Mouse (Mus musculus) limb, embryonic 12.5 days (tissue): ENCODE measurements around the gene Pycard. TPM values are rescaled to one million over a fixed set of nuclear protein-coding genes. Genes with fewer than 3 reads are reported as not detected.
"Not testable (repeated sequence)": the region's sequence is repeated elsewhere in the genome, so short reads cannot be mapped to it uniquely, and the experiment has no call there.

Source experiments
- ATAC-seq: fragments of 200-750 bp; cut with Nextera tagmentation; 2 replicates; pipeline ENCODE4 v1.8.0; 2017; ENCODE audit warnings: low read depth, moderate TSS enrichment; ENCODE audit not compliant: insufficient number of reproducible peaks, insufficient read depth, low FRiP score, low TSS enrichment
- H3K27ac ChIP-seq: fragments of 300-500 bp; sonication (generic); 2 replicates; pipeline ENCODE4 v1.5.1; 2016; ENCODE audit warnings: mild to moderate bottlenecking, moderate library complexity
- H3K27me3 ChIP-seq: fragments of 300-500 bp; sonication (generic); 2 replicates; pipeline ENCODE4 v1.6.1; 2016; ENCODE audit warnings: mild to moderate bottlenecking, moderate library complexity
- H3K36me3 ChIP-seq: fragments of 300-500 bp; sonication (generic); 2 replicates; pipeline ENCODE4 v1.6.1; 2016; ENCODE audit warnings: mild to moderate bottlenecking, moderate library complexity
- H3K4me1 ChIP-seq: fragments of 300-500 bp; sonication (generic); replicated peaks from 2 replicates; pipeline ENCODE4 v1.6.1; 2016
- H3K4me2 ChIP-seq: fragments of 300-500 bp; sonication (generic); 2 replicates; pipeline ENCODE4 v1.6.1; 2016; ENCODE audit warnings: mild to moderate bottlenecking, moderate library complexity
- H3K4me3 ChIP-seq: fragments of 300-500 bp; sonication (generic); replicated peaks from 2 replicates; pipeline ENCODE4 v1.5.1; 2016; ENCODE audit warnings: mild to moderate bottlenecking
- H3K9ac ChIP-seq: fragments of 300-500 bp; sonication (generic); replicated peaks from 2 replicates; pipeline ENCODE4 v1.6.1; 2016; ENCODE audit warnings: mild to moderate bottlenecking, moderate library complexity
- H3K9me3 ChIP-seq: fragments of 300-500 bp; sonication (generic); 2 replicates; pipeline ENCODE4 v1.6.1; 2016; ENCODE audit warnings: mild to moderate bottlenecking, moderate library complexity
- WGBS: fragments of 180-500 bp; shearing (Covaris S2); methylation state at CpG from one replicate; pipeline ENCODE4 v1.1.7; 2016; 5-methylcytosine and 5-hydroxymethylcytosine counted together
- polyA plus RNA-seq: library from polyadenylated mRNA; unstranded; fragments of >200 nt; fragmentation: Nextera tagmentation; extraction: Ambion mirVana; gene quantifications from 2 replicates; pipeline ENCODE4 v1.2.1, GENCODE M21; 2016

Gene Pycard
- polyA plus RNA-seq, 1 experiment from 2014 or later = 10.5 TPM

- Histone ChIP-seq H3K27ac (no peak overlapping the region), H3K4me1 (no peaks in the 10 kb centered on the region), H3K36me3 (no peaks in the 10 kb centered on the region), H3K4me3 (no peak overlapping the region), H3K4me2 (no peak overlapping the region), H3K27me3 (no peaks in the 10 kb centered on the region), H3K9ac (no peak overlapping the region), H3K9me3 (0 out of 2 replicates have a peak, but pooled peaks cover 5% of the 10 kb centered on the region)
- no peak for ATAC-seq
- WGBS = 88% methylated on average over 2 of the region's 2 CpGs
Measured at GRCm38 (mm10) chr7:128019187-128019586, 25.5 kb upstream of the Pycard start.

- Histone ChIP-seq H3K36me3 (no peaks in the 10 kb centered on the region), H3K27me3 (no peaks in the 10 kb centered on the region), H3K4me2 (no peak overlapping the region), H3K27ac (no peak overlapping the region), H3K4me3 (no peak overlapping the region), H3K9ac (no peak overlapping the region), H3K4me1 (no peaks in the 10 kb centered on the region), H3K9me3 (0 out of 2 replicates have a peak, but pooled peaks cover 5% of the 10 kb centered on the region)
- ATAC-seq = no peak
- 86% methylated on average over 3 of the region's 3 CpGs for WGBS
Measured at GRCm38 (mm10) chr7:128018275-128018674, 24.6 kb upstream of the Pycard start.

GRCm38 (mm10) chr7:128016650-128017049 is 23.0 kb upstream of the Pycard start:
- Histone ChIP-seq H3K4me1 (no peaks in the 10 kb centered on the region), H3K4me2 (no peak overlapping the region), H3K4me3 (no peak overlapping the region), H3K36me3 (no peaks in the 10 kb centered on the region), H3K27ac (no peak overlapping the region), H3K9ac (no peak overlapping the region), H3K27me3 (no peaks in the 10 kb centered on the region), H3K9me3 (0 out of 2 replicates have a peak, but pooled peaks cover 5% of the 10 kb centered on the region)
- ATAC-seq = no peak
- WGBS = 82% methylated on average over 6 of the region's 6 CpGs

DNA sequence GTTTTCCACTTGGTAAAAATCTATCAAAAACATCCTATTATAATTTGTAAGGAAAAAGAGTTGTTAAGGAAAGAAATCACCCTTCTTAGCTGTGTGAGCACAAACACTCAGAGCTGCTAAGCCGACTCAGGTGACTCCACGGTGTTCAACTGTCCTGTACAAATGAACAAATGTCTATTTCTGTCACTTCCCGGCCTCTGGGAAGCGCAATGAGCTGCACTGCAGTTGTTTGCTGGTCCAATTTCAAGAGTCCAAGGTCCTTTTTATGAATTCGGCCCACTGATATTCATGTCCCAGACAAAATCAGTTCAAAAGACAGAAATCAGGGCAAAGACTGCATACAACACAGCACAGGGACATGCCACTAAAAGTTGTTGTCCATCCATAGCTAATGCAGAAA is 22.5 kb upstream of the Pycard start:
- not testable (repeated sequence) for H3K9me3 ChIP-seq, H3K27ac ChIP-seq, H3K36me3 ChIP-seq, H3K4me3 ChIP-seq, H3K4me2 ChIP-seq, H3K9ac ChIP-seq, H3K27me3 ChIP-seq, ATAC-seq, H3K4me1 ChIP-seq
- 83% methylated on average over 5 of the region's 5 CpGs for WGBS

GRCm38 (mm10) chr7:128013116-128013515 is 19.4 kb upstream of the Pycard start:
- H3K27ac ChIP-seq = no peak overlapping the region
- no peak for ATAC-seq
- peaks cover 19% of the 10 kb centered on the region for H3K27me3 ChIP-seq
- H3K9me3 ChIP-seq = 0 out of 2 replicates have a peak, but pooled peaks cover 3% of the 10 kb centered on the region
- H3K36me3 ChIP-seq = no peaks in the 10 kb centered on the region
- H3K4me1 ChIP-seq = no peaks in the 10 kb centered on the region
- WGBS = 94% methylated on average over 13 of the region's 13 CpGs
- H3K4me2 ChIP-seq = no peak overlapping the region
- no peak overlapping the region for H3K4me3 ChIP-seq
- no peak overlapping the region for H3K9ac ChIP-seq

DNA sequence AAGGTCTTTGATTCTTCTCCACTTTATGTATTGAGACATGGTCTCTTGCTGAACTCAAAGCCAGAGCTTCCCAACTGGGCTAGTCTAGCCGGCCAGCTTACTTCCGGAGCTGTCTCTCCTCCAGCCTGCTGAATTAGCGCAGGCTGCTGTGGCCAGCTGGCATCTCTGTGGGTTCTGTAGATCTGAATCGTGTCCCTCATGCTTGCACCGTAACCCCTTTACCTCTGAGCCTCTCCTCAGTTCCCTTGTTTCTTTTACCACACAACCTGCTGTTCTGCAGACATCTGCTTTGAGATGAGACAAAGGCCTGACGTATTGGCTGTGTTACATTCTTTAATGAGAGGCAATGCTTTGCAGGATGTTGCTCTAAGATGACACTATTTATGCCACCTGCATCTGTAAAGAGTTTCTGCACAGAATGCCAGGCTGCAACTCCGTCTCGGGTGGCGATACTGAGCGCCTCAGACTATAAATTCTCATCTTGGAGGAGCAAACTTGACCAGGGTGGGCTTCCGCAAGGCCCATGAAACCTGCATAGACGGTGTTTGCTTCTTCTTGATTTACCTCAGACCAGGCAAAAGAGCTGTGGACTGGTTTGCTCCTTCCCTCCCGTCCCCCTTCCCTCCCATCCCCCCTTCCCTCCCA is 18.6 kb upstream of the Pycard start:
- H3K4me3 ChIP-seq = no peak overlapping the region
- H3K27me3 ChIP-seq = peaks cover 22% of the 10 kb centered on the region
- no peaks in the 10 kb centered on the region for H3K36me3 ChIP-seq
- no peak overlapping the region for H3K9ac ChIP-seq
- no peak for ATAC-seq
- H3K4me1 ChIP-seq = no peaks in the 10 kb centered on the region
- no peaks in the 10 kb centered on the region for H3K9me3 ChIP-seq
- 73% methylated on average over 13 of the region's 13 CpGs for WGBS
- H3K4me2 ChIP-seq = no peak overlapping the region
- no peak overlapping the region for H3K27ac ChIP-seq

- Histone ChIP-seq H3K27ac (no peak overlapping the region), H3K4me2 (peak overlapping the region; percentile 40), H3K9me3 (no peaks in the 10 kb centered on the region), H3K36me3 (no peaks in the 10 kb centered on the region), H3K4me1 (peaks cover 5% of the 10 kb centered on the region), H3K4me3 (0 out of 2 replicates have a peak overlapping the region, but pooled peaks have one; percentile 7), H3K9ac (no peak overlapping the region), H3K27me3 (peaks cover 22% of the 10 kb centered on the region)
- no peak for ATAC-seq
- 43% methylated on average over 40 of the region's 40 CpGs for WGBS
Measured at GRCm38 (mm10) chr7:128009715-128010340, 16.2 kb upstream of the Pycard start.

DNA sequence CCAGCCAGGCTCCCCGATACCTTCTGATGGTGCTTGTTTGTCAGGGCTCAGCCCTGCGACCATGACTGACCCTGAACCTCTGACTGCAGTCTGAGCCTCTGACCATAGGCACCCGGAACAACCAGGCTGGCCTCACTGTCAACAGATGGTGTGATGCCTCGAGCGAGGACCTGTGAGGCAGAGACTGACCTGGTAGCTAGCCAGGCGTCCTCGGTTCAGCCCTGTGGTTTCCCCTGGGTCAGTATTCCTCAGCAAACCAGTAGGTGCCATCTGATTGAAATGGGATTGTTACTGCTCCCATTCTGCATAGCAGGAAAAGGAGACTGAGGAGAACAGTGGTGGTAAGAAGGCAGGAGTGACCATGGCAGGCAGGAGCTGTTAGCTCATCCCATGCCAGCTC is 12.5 kb upstream of the Pycard start:
- Histone ChIP-seq H3K27me3 (peaks cover 30% of the 10 kb centered on the region), H3K27ac (no peak overlapping the region), H3K4me3 (no peak overlapping the region), H3K36me3 (no peaks in the 10 kb centered on the region), H3K4me1 (peaks cover 16% of the 10 kb centered on the region), H3K9ac (no peak overlapping the region), H3K9me3 (no peaks in the 10 kb centered on the region), H3K4me2 (no peak overlapping the region)
- 78% methylated on average over 7 of the region's 7 CpGs for WGBS
- no peak for ATAC-seq

- H3K27ac ChIP-seq = peak overlapping the region; percentile 59
Measured at GRCm38 (mm10) chr7:128004487-128005362, 11.1 kb upstream of the Pycard start.

DNA sequence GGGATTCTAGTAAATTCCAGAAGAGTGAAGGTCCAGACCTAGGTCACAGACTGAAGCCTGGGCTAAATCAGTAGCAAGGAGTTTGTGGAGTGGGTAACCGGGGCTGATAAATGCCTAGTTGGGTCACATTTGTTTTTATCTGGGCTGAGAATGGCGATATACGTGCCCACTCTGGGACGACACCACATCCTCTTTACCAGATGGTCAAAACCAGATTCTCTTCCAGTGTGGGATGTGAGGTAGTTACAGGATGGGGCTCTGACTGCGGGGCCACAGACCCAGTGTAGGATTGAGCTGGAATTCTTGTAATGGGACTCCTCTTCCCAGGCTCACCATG is 10.5 kb upstream of the Pycard start:
- H3K36me3 ChIP-seq = no peaks in the 10 kb centered on the region
- peak overlapping the region; percentile 59; the same call in 1 of the 2 replicates for H3K27ac ChIP-seq
- H3K4me3 ChIP-seq = peak overlapping the region; percentile 26; the same call in 1 of the 2 replicates
- no peaks in the 10 kb centered on the region for H3K9me3 ChIP-seq
- peaks cover 16% of the 10 kb centered on the region for H3K4me1 ChIP-seq
- 70% methylated on average over 5 of the region's 5 CpGs for WGBS
- H3K9ac ChIP-seq = no peak overlapping the region; the same call in 1 of the 2 replicates
- H3K27me3 ChIP-seq = peaks cover 17% of the 10 kb centered on the region
- peak; percentile 5 for ATAC-seq
- H3K4me2 ChIP-seq = peak overlapping the region; percentile 57

More at GRCm38 (mm10) chr7:128004487-128005362, 11.1 kb upstream of the Pycard start:
- Histone ChIP-seq H3K4me2 (peak overlapping the region; percentile 57), H3K36me3 (no peaks in the 10 kb centered on the region), H3K4me1 (peaks cover 16% of the 10 kb centered on the region), H3K9me3 (no peaks in the 10 kb centered on the region), H3K4me3 (peak overlapping the region; percentile 26), H3K9ac (no peak overlapping the region; the same call in 1 of the 2 replicates), H3K27me3 (peaks cover 22% of the 10 kb centered on the region)
- 16% methylated on average over 35 of the region's 35 CpGs for WGBS
- peak; percentile 66 for ATAC-seq

DNA sequence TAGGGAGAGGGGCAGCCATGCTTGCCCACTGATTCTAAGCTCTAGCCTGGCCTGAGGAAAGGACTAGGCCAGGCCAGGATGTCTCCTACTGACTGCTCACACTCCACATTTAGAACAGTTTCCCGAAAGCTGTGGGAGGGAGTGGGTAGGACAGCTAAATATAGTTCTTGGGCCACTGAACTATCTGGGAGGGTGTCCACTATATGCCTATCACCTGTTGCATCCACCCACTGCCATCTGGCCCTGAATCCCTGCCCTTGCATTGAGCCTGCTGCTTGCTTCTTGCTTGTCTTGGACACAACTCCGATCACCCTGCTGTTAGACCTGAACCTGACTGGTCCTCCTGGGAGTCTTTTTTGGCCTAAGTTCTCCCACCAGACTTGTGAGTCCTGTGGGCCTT is 10.0 kb upstream of the Pycard start, which contains the start of gene Trim72:
Gene Trim72 (plus strand): TSS at position 262 of the 400 bp plus-strand sequence.
- peaks cover 16% of the 10 kb centered on the region for H3K4me1 ChIP-seq
- no peaks in the 10 kb centered on the region for H3K36me3 ChIP-seq
- peak within 1 kb of the TSS; percentile 59 for H3K27ac ChIP-seq
- H3K4me3 ChIP-seq = peak within 1 kb of the TSS; percentile 26
- 88% methylated on average over 2 of the region's 2 CpGs for WGBS
- ATAC-seq = no peak
- H3K4me2 ChIP-seq = peak within 1 kb of the TSS; percentile 57
- H3K27me3 ChIP-seq = peaks cover 15% of the 10 kb centered on the region
- H3K9me3 ChIP-seq = no peaks in the 10 kb centered on the region
- H3K9ac ChIP-seq = no peak within 1 kb of the TSS; the same call in 1 of the 2 replicates
